Mouse (Mus musculus) bone marrow macrophage, adult 2 months (primary cell): ENCODE results near the gene Gm17949. TPM values are rescaled to one million over a fixed set of nuclear protein-coding genes. Genes with fewer than 3 reads are reported as not detected.

ENCODE experiments used
- H3K27ac ChIP-seq: 2 replicates; pipeline ENCODE4 v1.5.1; 2012; ENCODE audit warnings: low read depth, low read length; ENCODE audit not compliant: insufficient read depth
- H3K4me1 ChIP-seq: 2 replicates; pipeline ENCODE4 v1.6.1; 2012; ENCODE audit warnings: low read length; ENCODE audit not compliant: control insufficient read depth, insufficient read depth
- H3K4me3 ChIP-seq: 2 replicates; pipeline ENCODE4 v1.5.1; 2012; ENCODE audit warnings: mild to moderate bottlenecking, low read length, moderate library complexity; ENCODE audit not compliant: insufficient read depth
- CTCF ChIP-seq: IDR thresholded peaks from 2 replicates; pipeline ENCODE4 v1.5.1; 2012; ENCODE audit warnings: low read depth, mild to moderate bottlenecking, low read length, moderate library complexity
- POLR2A ChIP-seq: IDR thresholded peaks from 2 replicates; pipeline ENCODE4 v1.6.1; 2012; ENCODE audit warnings: mild to moderate bottlenecking, low read depth, low read length, borderline replicate concordance
- polyA plus RNA-seq: library from polyadenylated mRNA; stranded (reverse); fragments of >200 nt; gene quantifications from 2 replicates; pipeline ENCODE4 v1.2.4, GENCODE M21; 2012; ENCODE audit not compliant: missing spikeins, insufficient read depth, insufficient read length

Gm17949 gene
- polyA plus RNA-seq = not detected in 2 replicates

- Histone ChIP-seq H3K4me1 (peaks cover 13% of the 10 kb centered on the region), H3K27ac (peak within 1 kb of the TSS; percentile 66), H3K4me3 (peak within 1 kb of the TSS; percentile 82)
- TF ChIP-seq CTCF (no peak), POLR2A (0 out of 2 replicates have a peak, but pooled peaks have one; percentile 70)
These were observed at the start of gene Gm17949, which contains the start of gene Gtf2f1 for GRCm38 (mm10) chr17:57011236-57012141. TSS of gene Gm17949 (plus strand) at chr17:57011469. TSS of gene Gtf2f1 (minus strand) at chr17:57011288.

- no peak overlapping the region for H3K4me3 ChIP-seq
- TF ChIP-seq POLR2A = no peak
- TF ChIP-seq CTCF = no peak
These were observed 49.4 kb upstream of the Gm17949 start for GRCm38 (mm10) chr17:56961880-56962279.

GRCm38 (mm10) chr17:56962642-56963405 lies 48.4 kb upstream of the Gm17949 start:
- no peak overlapping the region for H3K4me3 ChIP-seq
- no peak overlapping the region for H3K27ac ChIP-seq
- TF ChIP-seq CTCF (no peak), POLR2A (no peak)
- H3K4me1 ChIP-seq = peaks cover 14% of the 10 kb centered on the region

More at GRCm38 (mm10) chr17:56961880-56962279, 49.4 kb upstream of the Gm17949 start:
- H3K4me1 ChIP-seq = peaks cover 17% of the 10 kb centered on the region
- H3K27ac ChIP-seq = no peak overlapping the region

GRCm38 (mm10) chr17:56963646-56964045 lies 47.6 kb upstream of the Gm17949 start:
- no peak overlapping the region for H3K4me3 ChIP-seq
- no peak for TF ChIP-seq CTCF
- no peak for TF ChIP-seq POLR2A
- H3K4me1 ChIP-seq = peaks cover 11% of the 10 kb centered on the region
- no peak overlapping the region for H3K27ac ChIP-seq

GRCm38 (mm10) chr17:56969321-56969720 lies 41.9 kb upstream of the Gm17949 start:
- H3K4me3 ChIP-seq = no peak overlapping the region
- no peak overlapping the region for H3K27ac ChIP-seq
- H3K4me1 ChIP-seq = peaks cover 10% of the 10 kb centered on the region
- TF ChIP-seq CTCF = no peak
- TF ChIP-seq POLR2A = no peak

- no peak overlapping the region for H3K27ac ChIP-seq
- no peak overlapping the region for H3K4me3 ChIP-seq
- TF ChIP-seq CTCF (no peak), POLR2A (no peak)
- H3K4me1 ChIP-seq = peaks cover 4% of the 10 kb centered on the region; the same call in 1 of the 2 replicates
These were observed 41.2 kb upstream of the Gm17949 start for GRCm38 (mm10) chr17:56970081-56970480.

- TF ChIP-seq CTCF (no peak), POLR2A (no peak)
- Histone ChIP-seq H3K4me1 (no peaks in the 10 kb centered on the region), H3K27ac (no peak overlapping the region), H3K4me3 (no peak overlapping the region)
These were observed 37.1 kb upstream of the Gm17949 start for GRCm38 (mm10) chr17:56973956-56974707.

- no peak for TF ChIP-seq CTCF
- no peak for TF ChIP-seq POLR2A
- Histone ChIP-seq H3K4me1 (no peaks in the 10 kb centered on the region), H3K27ac (no peak overlapping the region), H3K4me3 (no peak overlapping the region)
These were observed 36.5 kb upstream of the Gm17949 start for GRCm38 (mm10) chr17:56974708-56975240.

- Histone ChIP-seq H3K4me3 (no peak overlapping the region), H3K27ac (no peak overlapping the region), H3K4me1 (no peaks in the 10 kb centered on the region)
- TF ChIP-seq CTCF = no peak
- TF ChIP-seq POLR2A = no peak
These were observed 35.9 kb upstream of the Gm17949 start for GRCm38 (mm10) chr17:56975391-56975790.
